Comparison of ENCODE assay signal across 18 mouse cellular contexts in genomic region chr9:101476223-101476622, GRCm38 (mm10).
DNase-seq lines count a peak whose midpoint lies in the region; ATAC-seq and TF ChIP-seq lines count a peak whose summit lies in the region.
"Had no signal": no experiment of that assay in that cellular context is flagged by ENCODE, and none has a peak within 500 bp of the region (broad histone marks: within the 10 kb centered on the region; RNA-seq: fewer than 3 reads in every experiment).

No protein-coding gene starts in this region.

- in situ Hi-C loops in Patski (cut with MboI; ENCODE audit: low pct_unique_long_range_greater_than_20kb) = no loop called here

- peak; percentile 10; the same call in 1 of the 2 replicates for TF ChIP-seq CTCF in kidney, postnatal 0 days (IDR thresholded peaks at IDR 0.05; ENCODE audit: low read depth)
- peak; percentile 19 for TF ChIP-seq CTCF in liver, postnatal 0 days (IDR thresholded peaks at IDR 0.05; ENCODE audit: low read depth)
- peak; percentile 5 for TF ChIP-seq CTCF in Patski (IDR thresholded peaks at IDR 0.05)
- 0 out of 2 replicates have a peak, but pooled peaks have one; percentile 1 for TF ChIP-seq CTCF in brain, embryonic 14.5 days (IDR thresholded peaks at IDR 0.05; ENCODE audit: borderline replicate concordance, extremely low read depth, insufficient read depth, insufficient read length)

- WGBS in kidney, postnatal 0 days = 55% methylated on average over 3 of the region's 3 CpGs
- 65% methylated on average over 3 of the region's 3 CpGs for WGBS in kidney, embryonic 15.5 days
- 40% methylated on average over 3 of the region's 3 CpGs for WGBS in liver, postnatal 0 days (ENCODE audit: insufficient replicate concordance)
- WGBS in liver, embryonic 12.5 days (ENCODE audit: insufficient replicate concordance) = 32% methylated on average over 3 of the region's 3 CpGs

- no peak for DNase-seq in kidney, postnatal 0 days (ENCODE audit: low spot score)
- DNase-seq in liver, postnatal 0 days = no peak
- no peak for DNase-seq in Patski (ENCODE audit: low read depth, low spot score)
- DNase-seq in brain, embryonic 14.5 days (ENCODE audit: low read depth) = no peak
- DNase-seq: adrenal gland, postnatal 14 days; cerebellum, adult 2 months; cerebellum, postnatal 10 days; gastrocnemius, postnatal 25 days; heart, postnatal 14 days had no signal

- no peak overlapping the region for H3K9ac ChIP-seq in kidney, postnatal 0 days (ENCODE audit: low read depth, low read length)
- H3K9ac ChIP-seq in kidney, embryonic 15.5 days = no peak overlapping the region
- H3K9ac ChIP-seq in liver, postnatal 0 days (replicated peaks) = no peak overlapping the region
- no peak overlapping the region for H3K9ac ChIP-seq in liver, embryonic 12.5 days
- H3K9ac ChIP-seq: hindbrain, embryonic 13.5 days had no signal

- no peak for TF ChIP-seq POLR2A in brain, embryonic 14.5 days (IDR thresholded peaks at IDR 0.05; ENCODE audit: borderline replicate concordance, extremely low read depth, insufficient read depth, insufficient read length, poor library complexity, severe bottlenecking)

- no peaks in the 10 kb centered on the region for H3K36me3 ChIP-seq in kidney, postnatal 0 days (ENCODE audit: insufficient read depth, low read length)
- no peaks in the 10 kb centered on the region for H3K36me3 ChIP-seq in kidney, embryonic 15.5 days
- no peaks in the 10 kb centered on the region for H3K36me3 ChIP-seq in liver, postnatal 0 days (replicated peaks; ENCODE audit: insufficient read depth, low read length)
- no peaks in the 10 kb centered on the region for H3K36me3 ChIP-seq in liver, embryonic 12.5 days
- H3K36me3 ChIP-seq: embryonic facial prominence, embryonic 10.5 days; heart, embryonic 10.5 days; hindbrain, embryonic 13.5 days had no signal

- no peaks in the 10 kb centered on the region for H3K27me3 ChIP-seq in kidney, postnatal 0 days (ENCODE audit: insufficient read depth, low read length)
- no peaks in the 10 kb centered on the region for H3K27me3 ChIP-seq in kidney, embryonic 15.5 days
- H3K27me3 ChIP-seq in liver, postnatal 0 days (ENCODE audit: insufficient read depth, low read length) = no peaks in the 10 kb centered on the region
- no peaks in the 10 kb centered on the region for H3K27me3 ChIP-seq in liver, embryonic 12.5 days (replicated peaks)
- no peaks in the 10 kb centered on the region for H3K27me3 ChIP-seq in Patski
- H3K27me3 ChIP-seq: hindbrain, embryonic 13.5 days had no signal

- CTCF ChIA-PET in Patski (lab: Charles Lee) = no interaction called here

- no peak for TF ChIP-seq EP300 in liver, postnatal 0 days (IDR thresholded peaks at IDR 0.05; ENCODE audit: low read depth)

- no peak for ATAC-seq in kidney, postnatal 0 days (replicated peaks; ENCODE audit: low FRiP score, low read depth)
- no peak for ATAC-seq in kidney, embryonic 15.5 days (replicated peaks; ENCODE audit: low FRiP score)
- ATAC-seq in liver, postnatal 0 days = no peak
- ATAC-seq in liver, embryonic 12.5 days = no peak
- no peak for ATAC-seq in Patski
- ATAC-seq in cerebellum, adult (ENCODE audit: insufficient number of reproducible peaks, low FRiP score, low TSS enrichment) = no peak
- ATAC-seq: activated CD4-positive, CD25-positive, alpha-beta regulatory T cell, adult 4 months; forebrain, embryonic 14.5 days; hindbrain, postnatal 0 days had no signal

- H3K4me1 ChIP-seq in kidney, postnatal 0 days (replicated peaks; ENCODE audit: insufficient read depth, low read length) = no peaks in the 10 kb centered on the region
- H3K4me1 ChIP-seq in kidney, embryonic 15.5 days = peaks cover 18% of the 10 kb centered on the region
- no peaks in the 10 kb centered on the region for H3K4me1 ChIP-seq in liver, postnatal 0 days (ENCODE audit: insufficient read depth)
- no peaks in the 10 kb centered on the region for H3K4me1 ChIP-seq in liver, embryonic 12.5 days

- POLR2A ChIA-PET in Patski (lab: Charles Lee) = no interaction called here

- H3K27ac ChIP-seq in kidney, postnatal 0 days = no peak overlapping the region
- no peak overlapping the region for H3K27ac ChIP-seq in kidney, embryonic 15.5 days
- H3K27ac ChIP-seq in liver, postnatal 0 days (ENCODE audit: low read depth) = no peak overlapping the region
- H3K27ac ChIP-seq in liver, embryonic 12.5 days = no peak overlapping the region
- H3K27ac ChIP-seq: embryonic facial prominence, embryonic 10.5 days; heart, embryonic 10.5 days; hindbrain, embryonic 13.5 days; hindbrain, postnatal 0 days had no signal

- no peak overlapping the region for H3K4me3 ChIP-seq in kidney, postnatal 0 days (replicated peaks; ENCODE audit: low read depth, low read length)
- no peak overlapping the region for H3K4me3 ChIP-seq in kidney, embryonic 15.5 days (replicated peaks)
- no peak overlapping the region for H3K4me3 ChIP-seq in liver, postnatal 0 days (ENCODE audit: low read depth, low read length)
- no peak overlapping the region for H3K4me3 ChIP-seq in liver, embryonic 12.5 days
- H3K4me3 ChIP-seq: embryonic facial prominence, embryonic 10.5 days; heart, embryonic 10.5 days; hindbrain, embryonic 13.5 days had no signal

- no peak overlapping the region for H3K4me2 ChIP-seq in kidney, postnatal 0 days (ENCODE audit: low read length)
- no peak overlapping the region for H3K4me2 ChIP-seq in kidney, embryonic 15.5 days
- no peak overlapping the region for H3K4me2 ChIP-seq in liver, postnatal 0 days (ENCODE audit: low read depth, low read length)
- no peak overlapping the region for H3K4me2 ChIP-seq in liver, embryonic 12.5 days
- H3K4me2 ChIP-seq: hindbrain, embryonic 13.5 days had no signal

- no peaks in the 10 kb centered on the region for H3K9me3 ChIP-seq in kidney, postnatal 0 days (replicated peaks; ENCODE audit: low read length)
- H3K9me3 ChIP-seq in kidney, embryonic 15.5 days (replicated peaks) = no peaks in the 10 kb centered on the region
- H3K9me3 ChIP-seq in liver, postnatal 0 days (ENCODE audit: low read length) = no peaks in the 10 kb centered on the region
- H3K9me3 ChIP-seq in liver, embryonic 12.5 days (replicated peaks) = no peaks in the 10 kb centered on the region
- H3K9me3 ChIP-seq: embryonic facial prominence, embryonic 10.5 days; heart, embryonic 10.5 days; hindbrain, embryonic 13.5 days had no signal
